Comparison of ENCODE assay signal across 8 mouse cellular contexts in genomic region chr10:85829085-85829853, GRCm38 (mm10). TPM values are rescaled to one million over a fixed set of nuclear protein-coding genes. Genes with fewer than 3 reads are reported as not detected.
DNase-seq lines count a peak whose midpoint lies in the region; ATAC-seq and TF ChIP-seq lines count a peak whose summit lies in the region.
"Not testable (repeated sequence)": the region's sequence is repeated elsewhere in the genome, so short reads cannot be mapped to it uniquely, and the experiment has no call there.

TSS of gene Pwp1 (plus strand) at chr10:85829494.

- H3K27ac ChIP-seq in heart, embryonic 12.5 days (ENCODE audit: poor library complexity, severe bottlenecking), result peak within 1 kb of the TSS; percentile 34; the same call in 1 of the 2 replicates
- H3K27ac ChIP-seq in kidney, embryonic 16.5 days (ENCODE audit: low read length), result peak within 1 kb of the TSS; percentile 3; the same call in 1 of the 2 replicates
- not testable (repeated sequence) for H3K27ac ChIP-seq in liver, adult 2 months (replicated peaks; ENCODE audit: insufficient read depth, low read depth, low read length)

- DNase-seq in CD4-positive, CD25-positive, alpha-beta regulatory T cell, adult 2 months (ENCODE audit: low read depth, low spot score), result peak; percentile 67
- peak; percentile 37 for DNase-seq in brain, embryonic 18.5 days (ENCODE audit: low read depth, low spot score)
- DNase-seq in liver, adult 2 months (ENCODE audit: extremely low read depth, low read depth, low spot score), result peak; percentile 50
- DNase-seq in spleen, postnatal 4 days (ENCODE audit: low spot score in 2 of 2), result peak; percentile 17 to 62

- peak within 1 kb of the TSS; percentile 79 for H3K4me2 ChIP-seq in heart, embryonic 12.5 days
- peak within 1 kb of the TSS; percentile 81 for H3K4me2 ChIP-seq in kidney, embryonic 16.5 days (replicated peaks; ENCODE audit: low read depth, low read length)

- ATAC-seq in heart, embryonic 12.5 days (ENCODE audit: insufficient number of reproducible peaks, low FRiP score), result peak; percentile 81
- peak; percentile 94 for ATAC-seq in kidney, embryonic 16.5 days (ENCODE audit: low FRiP score, low TSS enrichment)
- ATAC-seq in monocyte, adult 5-6 weeks (replicated peaks; ENCODE audit: insufficient number of reproducible peaks, low FRiP score, low TSS enrichment, poor library complexity, severe bottlenecking), result peak; percentile 74

- WGBS in heart, embryonic 12.5 days, result 4% methylated on average over 48 of the region's 49 CpGs
- 3% methylated on average over 47 of the region's 49 CpGs for WGBS in kidney, embryonic 16.5 days
- 4% methylated on average over 49 of the region's 49 CpGs for WGBS in liver, adult 2 months

- not testable (repeated sequence) for TF ChIP-seq CTCF in liver, adult 2 months (IDR thresholded peaks at IDR 0.05; ENCODE audit: low read depth, low read length)

- TF ChIP-seq POLR2A in liver, adult 2 months (IDR thresholded peaks at IDR 0.05; ENCODE audit: extremely low read depth, insufficient read depth, low read length), result not testable (repeated sequence)

- H3K9me3 ChIP-seq in erythroblast, embryonic 14.5 days (ENCODE audit: control insufficient read depth, low read length); heart, embryonic 12.5 days (replicated peaks); kidney, embryonic 16.5 days (ENCODE audit: low read length): not testable (repeated sequence)

- not testable (repeated sequence) for H3K4me1 ChIP-seq in erythroblast, embryonic 14.5 days (ENCODE audit: control insufficient read depth); heart, embryonic 12.5 days (replicated peaks); kidney, embryonic 16.5 days (ENCODE audit: insufficient read depth, low read length); liver, adult 2 months (ENCODE audit: control insufficient read depth, insufficient read depth, low read length)

- peak within 1 kb of the TSS; percentile 79 for H3K9ac ChIP-seq in heart, embryonic 12.5 days
- H3K9ac ChIP-seq in kidney, embryonic 16.5 days (replicated peaks; ENCODE audit: low read length), result peak within 1 kb of the TSS; percentile 72
- H3K9ac ChIP-seq in liver, adult 2 months (ENCODE audit: low read depth, low read length), result peak within 1 kb of the TSS; percentile 74

- H3K79me2 ChIP-seq in liver, adult 2 months (ENCODE audit: control insufficient read depth, insufficient read depth, low read length), result not testable (repeated sequence)

- not testable (repeated sequence) for H3K27me3 ChIP-seq in erythroblast, embryonic 14.5 days (ENCODE audit: control insufficient read depth); heart, embryonic 12.5 days (replicated peaks); kidney, embryonic 16.5 days (ENCODE audit: insufficient read depth, low read length); liver, adult 2 months (ENCODE audit: control insufficient read depth, insufficient read depth, low read length)

- not testable (repeated sequence) for H3K36me3 ChIP-seq in erythroblast, embryonic 14.5 days (ENCODE audit: control insufficient read depth); heart, embryonic 12.5 days; kidney, embryonic 16.5 days (ENCODE audit: insufficient read depth, low read length); liver, adult 2 months (ENCODE audit: control insufficient read depth, insufficient read depth, low read length)

- H3K4me3 ChIP-seq in erythroblast, embryonic 14.5 days (replicated peaks), result peak within 1 kb of the TSS; percentile 59
- H3K4me3 ChIP-seq in heart, embryonic 12.5 days, result peak within 1 kb of the TSS; percentile 59
- peak within 1 kb of the TSS; percentile 55 for H3K4me3 ChIP-seq in kidney, embryonic 16.5 days (ENCODE audit: low read length)
- peak within 1 kb of the TSS; percentile 71 for H3K4me3 ChIP-seq in liver, adult 2 months (ENCODE audit: insufficient read depth, low read depth, low read length)

RNA-seq across cellular contexts. Expression of gene Pwp1, which starts in this region (rescaled TPM):
- polyA plus RNA-seq in erythroblast, embryonic 14.5 days (2012), result 0.49 and 0.83 TPM in 2 replicates
- polyA plus RNA-seq in heart, embryonic 12.5 days (2016; fragmentation: Nextera tagmentation; extraction: Ambion mirVana), result 45.9 and 48.1 TPM in 2 replicates
- 83.1 and 87.0 TPM in 2 replicates for polyA plus RNA-seq in kidney, embryonic 16.5 days (2015; fragmentation: Nextera tagmentation; extraction: Ambion mirVana)
- total RNA-seq in liver, adult 2 months (2014; rRNA removed), result 12.4 and 12.8 TPM in 2 replicates
- polyA plus RNA-seq in liver, adult 2 months (2012; rRNA removed), result 5.8 and 6.4 TPM in 2 replicates
- total RNA-seq in monocyte, adult 5-6 weeks (2017), result 20.9 to 27.3 TPM (median 24.2 TPM) in 3 replicates
